Mouse (Mus musculus) left cerebral cortex, adult 2 months (tissue): ENCODE results near the gene Babam1. TPM values are rescaled to one million over a fixed set of nuclear protein-coding genes. Genes with fewer than 3 reads are reported as not detected.

ENCODE experiments used
- DNase-seq, 2 experiments: peaks; one replicate each; pipeline ENCODE4 v3.0.0; 2021 to 2022; ENCODE audit warnings: low spot score in 2 of 2, mixed read lengths in 1 of 2; ENCODE audit errors: extremely low spot score in 1 of 2
- H3K27ac ChIP-seq: fragments of 200-600 bp; 2 replicates; pipeline ENCODE4 v1.8.1; 2022
- H3K4me3 ChIP-seq: fragments of 200-600 bp; 2 replicates; pipeline ENCODE4 v1.8.1; 2022
- CTCF ChIP-seq: fragments of 200-600 bp; IDR thresholded peaks from 2 replicates; pipeline ENCODE4 v1.8.1; 2022; ENCODE audit warnings: antibody characterized with exemption, mild to moderate bottlenecking, moderate library complexity
- intact Hi-C: fragments of 180-260 bp; cut with DNase I; formaldehyde crosslinking; loops from one replicate; pipeline ENCODE4 v1.15.1; 2025
- total RNA-seq, 2 experiments: library from RNA; stranded (reverse); gene quantifications; 2 replicates each; pipeline ENCODE4 v1.2.3; 2021

Gene Babam1
- total RNA-seq, 2 experiments from 2014 or later: 97.3 to 107 TPM

GRCm38 (mm10) chr8:71381971-71382961, 14.4 kb upstream of the Babam1 start:
- no peak for TF ChIP-seq CTCF
- DNase-seq: peak; percentile 66 to 81
- intact Hi-C loops: no loop called here
- Histone ChIP-seq H3K27ac (peak overlapping the region; percentile 87), H3K4me3 (peak overlapping the region; percentile 62)

- TF ChIP-seq CTCF: no peak
- no peak for DNase-seq
- intact Hi-C loops: no loop called here
- H3K4me3 ChIP-seq: no peak overlapping the region
- H3K27ac ChIP-seq: no peak overlapping the region
Measured at GRCm38 (mm10) chr8:71383396-71383795, 13.3 kb upstream of the Babam1 start.

GRCm38 (mm10) chr8:71383860-71384259, 12.8 kb upstream of the Babam1 start:
- intact Hi-C loops: no loop called here
- no peak overlapping the region for H3K4me3 ChIP-seq
- H3K27ac ChIP-seq: no peak overlapping the region
- no peak for DNase-seq
- TF ChIP-seq CTCF: no peak

- no peak for DNase-seq
- TF ChIP-seq CTCF: no peak; the same call in 1 of the 2 replicates
- H3K27ac ChIP-seq: no peak overlapping the region
- H3K4me3 ChIP-seq: no peak overlapping the region
- intact Hi-C loops: no loop called here
Measured at GRCm38 (mm10) chr8:71385212-71385835, 11.3 kb upstream of the Babam1 start.

- H3K27ac ChIP-seq: no peak overlapping the region
- TF ChIP-seq CTCF: no peak
- no peak overlapping the region for H3K4me3 ChIP-seq
- no peak for DNase-seq
- intact Hi-C loops: no loop called here
Measured at GRCm38 (mm10) chr8:71388267-71388666, 8.4 kb upstream of the Babam1 start.

GRCm38 (mm10) chr8:71391696-71392095, 5.0 kb upstream of the Babam1 start:
- H3K27ac ChIP-seq: no peak overlapping the region
- no peak for TF ChIP-seq CTCF
- no peak for DNase-seq
- intact Hi-C loops: no loop called here
- no peak overlapping the region for H3K4me3 ChIP-seq

- no peak for TF ChIP-seq CTCF
- H3K27ac ChIP-seq: no peak overlapping the region
- H3K4me3 ChIP-seq: no peak overlapping the region
- peak in 1 of 2 experiments; percentile 2 for DNase-seq
- intact Hi-C loops: no loop called here
Measured at GRCm38 (mm10) chr8:71392391-71392790, 4.3 kb upstream of the Babam1 start.

GRCm38 (mm10) chr8:71392871-71393270, 3.8 kb upstream of the Babam1 start:
- no peak overlapping the region for H3K4me3 ChIP-seq
- no peak for TF ChIP-seq CTCF
- no peak overlapping the region for H3K27ac ChIP-seq
- DNase-seq: peak in 1 of 2 experiments; percentile 13
- intact Hi-C loops: no loop called here

GRCm38 (mm10) chr8:71394481-71394880, 2.2 kb upstream of the Babam1 start:
- peak overlapping the region; percentile 24; the same call in 1 of the 2 replicates for H3K4me3 ChIP-seq
- peak in 1 of 2 experiments; percentile 9 for DNase-seq
- no peak overlapping the region for H3K27ac ChIP-seq
- intact Hi-C loops: no loop called here
- TF ChIP-seq CTCF: no peak

- no peak for TF ChIP-seq CTCF
- intact Hi-C loops: no loop called here
- H3K4me3 ChIP-seq: peak overlapping the region; percentile 24
- DNase-seq: peak in 1 of 2 experiments; percentile 8
- H3K27ac ChIP-seq: peak overlapping the region; percentile 54
Measured at GRCm38 (mm10) chr8:71395071-71395470, 1.6 kb upstream of the Babam1 start.

- no peak for DNase-seq
- H3K4me3 ChIP-seq: peak within 1 kb of the TSS; percentile 77
- no peak for TF ChIP-seq CTCF
- H3K27ac ChIP-seq: peak within 1 kb of the TSS; percentile 86
- intact Hi-C loops: loop anchor here (2.0 kb wide), 1 partner anchor 29 kb away; the partner anchor contains the start of gene Use1
Measured at GRCm38 (mm10) chr8:71395629-71396028, 1.0 kb upstream of the Babam1 start, which contains the start of gene Ushbp1. Ushbp1 (minus strand) TSS chr8:71395802.

GRCm38 (mm10) chr8:71397701-71398100, 1.0 kb downstream of the Babam1 start:
- Histone ChIP-seq H3K27ac (no peak overlapping the region), H3K4me3 (peak overlapping the region; percentile 77)
- intact Hi-C loops: loop anchor here (2.0 kb wide), 1 partner anchor 31 kb away; the partner anchor contains the start of gene Use1
- peak in 1 of 2 experiments; percentile 19 for DNase-seq
- no peak for TF ChIP-seq CTCF
